Mouse (Mus musculus): ENCODE results near the gene Adipor2. TPM values are rescaled to one million over a fixed set of nuclear protein-coding genes. Genes with fewer than 3 reads are reported as not detected.
A peak's percentile ranks its signal among the peaks of the same experiment; 100 is the strongest.
"Not testable (repeated sequence)": the region's sequence is repeated elsewhere in the genome, so short reads cannot be mapped to it uniquely, and the experiment has no call there.

The Adipor2 gene
- polyA plus RNA-seq, 1 experiment from 2014 or later: 31.5 TPM

DNA sequence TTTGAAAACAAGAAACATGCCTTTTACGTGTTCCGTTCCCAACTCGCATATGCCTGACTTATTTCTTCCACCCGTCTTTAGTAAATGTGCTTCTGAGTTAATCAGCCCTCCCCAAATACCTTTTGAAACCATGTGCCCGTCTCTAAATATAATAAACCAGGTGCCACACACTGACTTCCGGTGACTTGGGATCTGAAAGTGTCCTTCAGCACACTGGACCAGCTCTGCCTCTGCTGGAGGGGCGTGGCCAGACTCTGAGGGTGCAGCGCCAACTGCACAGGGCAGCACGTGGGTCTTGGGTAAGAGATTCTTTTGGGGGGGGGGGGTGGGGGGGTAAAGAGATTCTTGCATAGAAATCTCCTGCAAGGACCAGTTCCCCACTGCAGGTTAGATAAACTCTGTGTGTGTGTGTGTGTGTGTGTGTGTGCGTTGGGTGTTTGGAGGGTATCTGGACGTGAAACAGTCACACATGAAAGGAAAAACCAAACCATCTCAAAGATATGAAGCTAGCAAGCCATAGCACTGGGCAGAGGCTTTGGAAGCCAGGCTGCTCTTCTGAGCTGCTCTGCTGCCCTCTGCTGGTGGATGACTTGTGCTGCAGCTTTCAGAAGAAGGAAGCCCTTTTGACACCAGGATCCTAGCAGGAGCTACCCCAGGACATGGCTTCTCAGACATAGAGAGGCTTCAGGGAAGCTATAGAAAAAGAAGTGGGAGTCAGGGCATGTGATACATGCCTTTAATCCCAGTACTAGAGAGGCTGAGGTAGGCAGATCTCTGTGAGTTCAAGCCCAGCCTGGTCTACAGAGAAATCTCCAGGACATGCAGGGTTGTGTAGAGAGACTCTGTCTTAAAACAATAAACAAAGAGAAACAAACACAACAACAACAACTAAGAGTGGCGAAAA lies 26.5 kb upstream of the Adipor2 start:
- 54% methylated on average over 12 of the region's 12 CpGs for WGBS
- H3K36me3 ChIP-seq (replicated peaks): no peaks in the 10 kb centered on the region
- H3K4me2 ChIP-seq: 0 out of 2 replicates have a peak overlapping the region, but pooled peaks have one; percentile 9

GRCm38 (mm10) chr6:119442729-119443128 lies 25.2 kb upstream of the Adipor2 start:
- H3K4me2 ChIP-seq; H3K9me3 ChIP-seq; H3K27me3 ChIP-seq; H3K4me3 ChIP-seq (replicated peaks); H3K27ac ChIP-seq; H3K36me3 ChIP-seq (replicated peaks); ATAC-seq (ENCODE audit: low FRiP score); H3K9ac ChIP-seq: not testable (repeated sequence)
- peaks cover 11% of the 10 kb centered on the region for H3K4me1 ChIP-seq
- 79% methylated on average over 5 of the region's 5 CpGs for WGBS

More for the DNA sequence above, 26.5 kb upstream of the Adipor2 start:
- Histone ChIP-seq H3K4me3 (replicated peaks) (no peak overlapping the region), H3K4me1 (peaks cover 15% of the 10 kb centered on the region), H3K27ac (no peak overlapping the region; the same call in 1 of the 2 replicates), H3K9me3 (no peaks in the 10 kb centered on the region), H3K27me3 (no peaks in the 10 kb centered on the region), H3K9ac (no peak overlapping the region)
- ATAC-seq (ENCODE audit: low FRiP score): peak; percentile 52; the same call in 1 of the 2 replicates

GRCm38 (mm10) chr6:119437894-119438761 lies 20.6 kb upstream of the Adipor2 start:
- Histone ChIP-seq H3K9me3 (no peaks in the 10 kb centered on the region), H3K9ac (no peak overlapping the region), H3K27ac (no peak overlapping the region), H3K36me3 (replicated peaks) (peaks cover 3% of the 10 kb centered on the region; the same call in 1 of the 2 replicates), H3K4me1 (peaks cover 6% of the 10 kb centered on the region), H3K4me3 (replicated peaks) (no peak overlapping the region), H3K27me3 (no peaks in the 10 kb centered on the region), H3K4me2 (no peak overlapping the region)
- 0 out of 2 replicates have a peak, but pooled peaks have one; percentile 46 for ATAC-seq (ENCODE audit: low FRiP score)
- 68% methylated on average over 8 of the region's 8 CpGs for WGBS

DNA sequence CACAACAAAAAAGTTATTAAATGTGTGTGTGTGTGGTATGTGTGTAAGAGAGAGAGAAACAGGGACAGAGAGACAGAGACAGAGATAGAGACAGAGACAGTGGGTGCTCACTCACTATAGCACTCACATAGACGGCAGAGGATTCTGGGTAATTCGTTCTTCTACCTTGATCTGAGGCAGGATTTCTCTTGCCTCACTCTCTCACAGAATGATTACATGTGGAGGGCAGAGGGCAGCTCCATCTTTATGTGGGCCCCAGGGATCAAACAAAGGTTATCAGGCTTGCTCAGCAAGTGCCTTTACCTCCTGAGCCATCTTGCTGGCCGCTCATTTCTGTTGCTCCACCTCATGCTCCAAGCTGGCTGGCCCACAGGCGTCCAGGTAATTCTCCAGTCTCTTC lies 16.9 kb upstream of the Adipor2 start:
- Histone ChIP-seq H3K27ac (no peak overlapping the region), H3K36me3 (replicated peaks) (peaks cover 8% of the 10 kb centered on the region; the same call in 1 of the 2 replicates), H3K4me3 (replicated peaks) (no peak overlapping the region), H3K9me3 (no peaks in the 10 kb centered on the region), H3K9ac (no peak overlapping the region), H3K27me3 (no peaks in the 10 kb centered on the region), H3K4me1 (peaks cover 6% of the 10 kb centered on the region), H3K4me2 (no peak overlapping the region)
- 95% methylated on average over 4 of the region's 4 CpGs for WGBS
- no peak for ATAC-seq (ENCODE audit: low FRiP score)

GRCm38 (mm10) chr6:119431751-119432324 lies 14.3 kb upstream of the Adipor2 start:
- WGBS: 91% methylated on average over 6 of the region's 6 CpGs
- no peak overlapping the region for H3K27ac ChIP-seq
- H3K36me3 ChIP-seq (replicated peaks): peaks cover 15% of the 10 kb centered on the region
- no peaks in the 10 kb centered on the region for H3K27me3 ChIP-seq
- H3K4me3 ChIP-seq (replicated peaks): no peak overlapping the region
- 0 out of 2 replicates have a peak, but pooled peaks cover 3% of the 10 kb centered on the region for H3K9me3 ChIP-seq
- no peaks in the 10 kb centered on the region for H3K4me1 ChIP-seq
- H3K9ac ChIP-seq: no peak overlapping the region
- no peak for ATAC-seq (ENCODE audit: low FRiP score)
- no peak overlapping the region for H3K4me2 ChIP-seq

DNA sequence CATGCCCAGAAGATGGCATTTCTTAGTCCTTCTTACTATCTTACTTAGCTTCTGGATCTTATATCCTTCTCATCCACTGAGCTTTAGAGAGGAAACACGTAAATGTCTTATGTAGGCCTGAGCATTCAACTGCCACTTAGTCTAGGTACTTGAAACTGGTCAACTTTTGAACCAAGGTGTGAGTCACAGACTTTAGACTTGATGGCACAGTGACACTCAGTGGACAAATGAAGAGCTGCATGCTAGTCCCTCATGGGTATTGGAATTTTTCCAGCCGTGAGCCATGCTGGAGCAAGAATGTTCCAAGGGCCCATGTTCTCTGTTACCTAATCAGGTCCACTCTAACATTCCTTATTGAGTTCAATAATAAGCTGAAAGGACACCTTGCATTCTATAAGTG lies 13.0 kb upstream of the Adipor2 start:
- H3K9me3 ChIP-seq: 0 out of 2 replicates have a peak, but pooled peaks cover 3% of the 10 kb centered on the region
- no peak overlapping the region for H3K9ac ChIP-seq
- no peaks in the 10 kb centered on the region for H3K4me1 ChIP-seq
- no peak overlapping the region for H3K4me3 ChIP-seq (replicated peaks)
- H3K36me3 ChIP-seq (replicated peaks): peaks cover 15% of the 10 kb centered on the region
- H3K4me2 ChIP-seq: no peak overlapping the region
- H3K27ac ChIP-seq: no peak overlapping the region
- no peak for ATAC-seq (ENCODE audit: low FRiP score)
- no peaks in the 10 kb centered on the region for H3K27me3 ChIP-seq
- WGBS: 61% methylated on average over 2 of the region's 2 CpGs

DNA sequence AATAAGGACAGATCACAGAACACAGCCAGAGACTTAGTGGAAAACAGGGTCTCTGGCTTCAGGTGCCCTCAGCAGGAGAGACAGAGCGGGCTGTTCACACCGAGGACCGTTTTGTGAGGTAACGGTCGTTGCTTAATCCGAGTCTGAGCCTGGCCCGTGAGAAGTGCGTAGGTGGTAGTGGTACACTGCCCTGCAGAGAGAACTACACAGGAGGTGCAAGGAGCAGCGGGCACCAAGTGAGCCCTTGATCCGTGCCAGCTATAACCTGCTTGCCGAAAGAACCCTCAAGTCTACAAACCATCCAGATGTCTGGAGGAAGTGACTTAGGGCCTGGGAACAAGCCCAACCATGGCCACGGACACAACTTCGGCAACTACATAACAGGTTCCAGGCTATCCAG lies 11.8 kb upstream of the Adipor2 start:
- no peak overlapping the region for H3K4me2 ChIP-seq
- H3K27me3 ChIP-seq: no peaks in the 10 kb centered on the region
- H3K4me1 ChIP-seq: no peaks in the 10 kb centered on the region
- H3K9me3 ChIP-seq: 0 out of 2 replicates have a peak, but pooled peaks cover 3% of the 10 kb centered on the region
- H3K27ac ChIP-seq: no peak overlapping the region
- 97% methylated on average over 13 of the region's 13 CpGs for WGBS
- no peak overlapping the region for H3K4me3 ChIP-seq (replicated peaks)
- ATAC-seq (ENCODE audit: low FRiP score): no peak
- no peak overlapping the region for H3K9ac ChIP-seq
- peaks cover 15% of the 10 kb centered on the region for H3K36me3 ChIP-seq (replicated peaks)

DNA sequence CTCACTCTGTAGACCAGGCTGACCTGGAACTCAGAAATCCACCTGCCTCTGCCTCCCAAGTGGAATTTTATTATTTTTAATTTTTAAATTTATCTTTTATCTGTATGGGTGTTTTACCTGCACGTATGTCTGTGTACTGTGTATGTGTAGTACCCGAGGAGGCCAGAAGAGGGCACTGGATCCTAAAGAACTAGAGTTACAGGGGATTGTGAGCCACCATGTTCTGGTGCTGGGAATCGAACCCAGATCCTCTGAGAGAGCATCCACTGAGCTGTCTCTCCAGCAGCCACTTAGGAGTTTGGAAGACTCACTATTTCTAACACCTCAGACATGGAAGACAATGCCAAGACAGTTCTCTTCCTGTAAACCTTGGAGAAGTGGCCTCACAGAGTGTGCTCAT lies 11.1 kb upstream of the Adipor2 start:
- Histone ChIP-seq H3K4me2 (no peak overlapping the region), H3K4me1 (no peaks in the 10 kb centered on the region), H3K9me3 (0 out of 2 replicates have a peak, but pooled peaks cover 3% of the 10 kb centered on the region), H3K36me3 (replicated peaks) (peaks cover 15% of the 10 kb centered on the region), H3K4me3 (replicated peaks) (no peak overlapping the region), H3K9ac (no peak overlapping the region), H3K27me3 (no peaks in the 10 kb centered on the region), H3K27ac (no peak overlapping the region)
- ATAC-seq (ENCODE audit: low FRiP score): no peak
- WGBS: 88% methylated on average over 3 of the region's 3 CpGs

GRCm38 (mm10) chr6:119421001-119421400 lies 3.5 kb upstream of the Adipor2 start:
- H3K9ac ChIP-seq: no peak overlapping the region
- H3K4me2 ChIP-seq: no peak overlapping the region
- 91% methylated on average over 4 of the region's 4 CpGs for WGBS
- no peaks in the 10 kb centered on the region for H3K36me3 ChIP-seq (replicated peaks)
- no peak overlapping the region for H3K4me3 ChIP-seq (replicated peaks)
- H3K27ac ChIP-seq: no peak overlapping the region
- H3K4me1 ChIP-seq: peaks cover 24% of the 10 kb centered on the region
- H3K9me3 ChIP-seq: no peaks in the 10 kb centered on the region
- ATAC-seq (ENCODE audit: low FRiP score): no peak
- H3K27me3 ChIP-seq: no peaks in the 10 kb centered on the region

DNA sequence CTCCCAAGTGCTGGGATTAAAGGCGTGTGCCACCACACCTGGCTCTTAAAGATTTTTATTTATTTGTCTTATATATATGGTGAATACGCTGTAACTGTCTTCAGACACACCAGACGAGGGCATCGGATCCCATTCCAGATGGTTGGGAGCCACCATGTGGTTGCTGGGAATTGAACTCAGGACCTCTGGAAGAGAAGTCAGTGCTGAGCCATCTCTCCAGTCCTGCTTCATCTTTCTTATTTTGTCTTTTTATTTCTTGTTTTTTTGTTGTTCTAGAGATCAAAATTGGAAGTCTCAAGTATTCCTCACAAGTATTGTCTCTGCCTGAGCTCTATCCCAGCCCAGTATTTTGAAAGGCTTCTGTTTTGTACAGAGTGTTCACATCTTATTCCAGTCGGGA lies 2.9 kb upstream of the Adipor2 start:
- no peak overlapping the region for H3K4me2 ChIP-seq
- no peaks in the 10 kb centered on the region for H3K9me3 ChIP-seq
- peaks cover 24% of the 10 kb centered on the region for H3K4me1 ChIP-seq
- no peaks in the 10 kb centered on the region for H3K36me3 ChIP-seq (replicated peaks)
- ATAC-seq (ENCODE audit: low FRiP score): no peak
- no peaks in the 10 kb centered on the region for H3K27me3 ChIP-seq
- no peak overlapping the region for H3K9ac ChIP-seq
- H3K27ac ChIP-seq: no peak overlapping the region
- no peak overlapping the region for H3K4me3 ChIP-seq (replicated peaks)
- 95% methylated on average over 5 of the region's 5 CpGs for WGBS

- 27% methylated on average over 7 of the region's 7 CpGs for WGBS
- no peak overlapping the region for H3K27ac ChIP-seq
These were observed 1.9 kb upstream of the Adipor2 start for GRCm38 (mm10) chr6:119419412-119419811.

More at GRCm38 (mm10) chr6:119419412-119419811, 1.9 kb upstream of the Adipor2 start:
- no peaks in the 10 kb centered on the region for H3K27me3 ChIP-seq
- H3K9ac ChIP-seq: no peak overlapping the region
- H3K4me1 ChIP-seq: peaks cover 24% of the 10 kb centered on the region
- no peaks in the 10 kb centered on the region for H3K36me3 ChIP-seq (replicated peaks)
- ATAC-seq (ENCODE audit: low FRiP score): no peak
- H3K9me3 ChIP-seq: no peaks in the 10 kb centered on the region
- H3K4me2 ChIP-seq: no peak overlapping the region
- H3K4me3 ChIP-seq (replicated peaks): no peak overlapping the region
